Mouse (Mus musculus): ENCODE data around the gene Myrf.

GRCm38 (mm10) chr19:10189022-10189421 lies 51.5 kb downstream of the Myrf start:
- no peak for TF ChIP-seq POLR2A (IDR thresholded peaks at IDR 0.05; ENCODE audit: insufficient read depth, low read length)
- no peak for TF ChIP-seq CTCF (IDR thresholded peaks at IDR 0.05; ENCODE audit: low read depth, low read length)

Data from ES-Bruce4 (cell line).